ENCODE assay signal across 10 mouse cellular contexts in genomic region chr17:47879207-47879606, GRCm38 (mm10). TPM values are rescaled to one million over a fixed set of nuclear protein-coding genes. Genes with fewer than 3 reads are reported as not detected.
DNase-seq lines count a peak whose midpoint lies in the region; ATAC-seq and TF ChIP-seq lines count a peak whose summit lies in the region.
"Had no signal": no experiment of that assay in that cellular context is flagged by ENCODE, and none has a peak within 500 bp of the region (broad histone marks: within the 10 kb centered on the region; RNA-seq: fewer than 3 reads in every experiment).

No protein-coding gene starts in this region.

- H3K4me1 ChIP-seq in lung, postnatal 0 days (ENCODE audit: insufficient read depth, low read depth, low read length) = peaks cover 5% of the 10 kb centered on the region; the same call in 1 of the 2 replicates
- peaks cover 31% of the 10 kb centered on the region for H3K4me1 ChIP-seq in limb, embryonic 11.5 days (ENCODE audit: control insufficient read depth, insufficient read depth, low read length)
- peaks cover 43% of the 10 kb centered on the region for H3K4me1 ChIP-seq in olfactory bulb, adult 2 months (ENCODE audit: control insufficient read depth, insufficient read depth, low read length)

- no peak for TF ChIP-seq EP300 in lung, postnatal 0 days (IDR thresholded peaks at IDR 0.05)

- H3K9ac ChIP-seq in lung, postnatal 0 days (replicated peaks; ENCODE audit: low read depth) = no peak overlapping the region
- H3K9ac ChIP-seq in limb, embryonic 11.5 days (ENCODE audit: low read length) = no peak overlapping the region

- WGBS in lung, postnatal 0 days = 34% methylated on average over 3 of the region's 3 CpGs
- 5% methylated on average over 3 of the region's 3 CpGs for WGBS in limb, embryonic 11.5 days
- 22% methylated on average over 3 of the region's 3 CpGs for WGBS in olfactory bulb, adult 2 months

- no peak for TF ChIP-seq POLR2A in olfactory bulb, adult 2 months (IDR thresholded peaks at IDR 0.05; ENCODE audit: insufficient read depth, low read depth, low read length)

- no peak for TF ChIP-seq CTCF in lung, postnatal 0 days (IDR thresholded peaks at IDR 0.05)
- no peak for TF ChIP-seq CTCF in olfactory bulb, adult 2 months (IDR thresholded peaks at IDR 0.05; ENCODE audit: insufficient read depth, low read depth, low read length)

- H3K36me3 ChIP-seq in lung, postnatal 0 days (ENCODE audit: insufficient read depth, low read length) = peaks cover 10% of the 10 kb centered on the region; the same call in 1 of the 2 replicates
- H3K36me3 ChIP-seq in limb, embryonic 11.5 days (ENCODE audit: control insufficient read depth, insufficient read depth, low read length) = peaks cover 14% of the 10 kb centered on the region

- H3K27me3 ChIP-seq in lung, postnatal 0 days (replicated peaks; ENCODE audit: insufficient read depth, low read length) = no peaks in the 10 kb centered on the region
- no peaks in the 10 kb centered on the region for H3K27me3 ChIP-seq in limb, embryonic 11.5 days (ENCODE audit: control insufficient read depth, insufficient read depth, low read length)
- H3K27me3 ChIP-seq: Patski had no signal

- H3K4me2 ChIP-seq in lung, postnatal 0 days (replicated peaks; ENCODE audit: low read depth, low read length) = no peak overlapping the region
- H3K4me2 ChIP-seq in limb, embryonic 11.5 days (ENCODE audit: low read depth, severe bottlenecking) = no peak overlapping the region; the same call in 1 of the 2 replicates

- no peak overlapping the region for H3K27ac ChIP-seq in lung, postnatal 0 days (ENCODE audit: low read length)
- no peak overlapping the region for H3K27ac ChIP-seq in limb, embryonic 11.5 days (replicated peaks; ENCODE audit: low read depth, low read length)
- no peak overlapping the region for H3K27ac ChIP-seq in olfactory bulb, adult 2 months (ENCODE audit: insufficient read depth, low read depth, low read length)

- H3K9me3 ChIP-seq in lung, postnatal 0 days (ENCODE audit: low read length) = no peaks in the 10 kb centered on the region
- H3K9me3 ChIP-seq in limb, embryonic 11.5 days (ENCODE audit: control insufficient read depth, low read length) = no peaks in the 10 kb centered on the region

- peak; percentile 31 for DNase-seq in cerebellum, adult 9-10 months
- DNase-seq in cerebellum, postnatal 25 days = no peak
- DNase-seq in lung, postnatal 0 days (ENCODE audit: low spot score) = no peak
- no peak for DNase-seq in lung, adult 18-20 months
- peak; percentile 55 for DNase-seq in limb, embryonic 11.5 days (ENCODE audit: low spot score)
- DNase-seq in cerebellum, adult 11 months = no peak
- DNase-seq in spleen, adult 18-20 months = no peak
- DNase-seq: lung, postnatal 36 days had no signal

- ATAC-seq in lung, postnatal 0 days = peak; percentile 43; the same call in 1 of the 2 replicates
- ATAC-seq in limb, embryonic 11.5 days (ENCODE audit: insufficient number of reproducible peaks, low FRiP score, low TSS enrichment, low read depth) = 0 out of 2 replicates have a peak, but pooled peaks have one; percentile 27
- ATAC-seq: Patski had no signal

- no peak overlapping the region for H3K4me3 ChIP-seq in lung, postnatal 0 days (ENCODE audit: low read depth, low read length)
- no peak overlapping the region for H3K4me3 ChIP-seq in limb, embryonic 11.5 days (ENCODE audit: low read depth, low read length)
- peak overlapping the region; percentile 51 for H3K4me3 ChIP-seq in olfactory bulb, adult 2 months (ENCODE audit: insufficient read depth, low read depth, low read length)

RNA-seq across cellular contexts. Expression of gene Mdfi, which starts 44.7 kb away (rescaled TPM):
- polyA plus RNA-seq in lung, postnatal 0 days (2015; fragmentation: Nextera tagmentation; extraction: Ambion mirVana) = 8.3 and 9.3 TPM in 2 replicates
- 56.4 and 100.0 TPM in 2 replicates for polyA plus RNA-seq in limb, embryonic 11.5 days (2014; fragmentation: Nextera tagmentation; extraction: Ambion mirVana)
- not detected in 2 replicates for polyA plus RNA-seq in olfactory bulb, adult 2 months (2012; ENCODE audit: insufficient read depth, insufficient read length, low replicate concordance, missing spikeins)
- polyA plus RNA-seq: Patski had no signal

RNA-seq across cellular contexts. Expression of gene Foxp4, which starts 45.2 kb away (rescaled TPM):
- polyA plus RNA-seq in lung, postnatal 0 days (2015; fragmentation: Nextera tagmentation; extraction: Ambion mirVana) = 10.2 and 14.3 TPM in 2 replicates
- 30.5 and 30.7 TPM in 2 replicates for polyA plus RNA-seq in limb, embryonic 11.5 days (2014; fragmentation: Nextera tagmentation; extraction: Ambion mirVana)
- polyA plus RNA-seq in olfactory bulb, adult 2 months (2012; ENCODE audit: insufficient read depth, insufficient read length, low replicate concordance, missing spikeins) = not detected in 2 replicates

Comparison
In these comparisons a context has a peak if more than half of its experiments do, and no peak if none do; other contexts are left out.
1. DNase-seq: peak in cerebellum, adult 9-10 months (single experiment) and limb, embryonic 11.5 days (single experiment); none in cerebellum, postnatal 25 days (0 of 2), lung, postnatal 0 days (single experiment), lung, adult 18-20 months (0 of 2), cerebellum, adult 11 months (single experiment) and spleen, adult 18-20 months (0 of 2).
2. RNA of gene Foxp4, which starts 45.2 kb away (polyA plus RNA-seq): 30.5 to 30.7 TPM in limb, embryonic 11.5 days and 10.2 to 14.3 TPM in lung, postnatal 0 days; not detected in olfactory bulb, adult 2 months; every median in the first group is over 10 times any median in the second.